Mouse (Mus musculus) C2C12 (cell line): ENCODE results near the gene 1700029J07Rik.

Experiments
- CTCF ChIP-seq: IDR thresholded peaks from one replicate; pipeline ENCODE4 v1.5.1; 2011; ENCODE audit not compliant: control insufficient read depth, insufficient read depth, insufficient read length
- MYOD1 ChIP-seq: IDR thresholded peaks from one replicate; pipeline ENCODE4 v1.6.1; 2011; ENCODE audit warnings: low read depth; ENCODE audit not compliant: control insufficient read depth, insufficient read length
- USF1 ChIP-seq: IDR thresholded peaks from one replicate; pipeline ENCODE4 v1.6.1; 2011; ENCODE audit warnings: low read depth, mild to moderate bottlenecking, control low read depth, moderate library complexity

- TF ChIP-seq USF1 (no peak), CTCF (no peak), MYOD1 (no peak)
Observed at GRCm38 (mm10) chr8:45946283-45946682, 28.8 kb downstream of the 1700029J07Rik start.
